Mouse (Mus musculus): ENCODE results near the gene Ttll11.

Gene Ttll11

GRCm38 (mm10) chr2:35825157-35825556 lies 154.6 kb downstream of the Ttll11 start:
- DNase-seq (ENCODE audit: low spot score in 2 of 2), result no peak

- no peak for DNase-seq (ENCODE audit: low spot score in 2 of 2)
Observed at GRCm38 (mm10) chr2:35823589-35823988, 156.1 kb downstream of the Ttll11 start.

GRCm38 (mm10) chr2:35818883-35819282 lies 160.8 kb downstream of the Ttll11 start:
- DNase-seq (ENCODE audit: low spot score in 2 of 2), result no peak

GRCm38 (mm10) chr2:35816056-35816661 lies 163.6 kb downstream of the Ttll11 start:
- no peak for DNase-seq (ENCODE audit: low spot score in 2 of 2)

- DNase-seq (ENCODE audit: low spot score in 2 of 2), result no peak
Observed at GRCm38 (mm10) chr2:35812561-35812933, 167.2 kb downstream of the Ttll11 start.

- DNase-seq (ENCODE audit: low spot score in 2 of 2), result no peak
Observed at GRCm38 (mm10) chr2:35811801-35812560, 167.7 kb downstream of the Ttll11 start.

GRCm38 (mm10) chr2:35810027-35810426 lies 169.7 kb downstream of the Ttll11 start:
- no peak for DNase-seq (ENCODE audit: low spot score in 2 of 2)

GRCm38 (mm10) chr2:35809141-35809540 lies 170.6 kb downstream of the Ttll11 start:
- DNase-seq (ENCODE audit: low spot score in 2 of 2), result no peak

- no peak for DNase-seq (ENCODE audit: low spot score in 2 of 2)
Observed at GRCm38 (mm10) chr2:35805881-35806280, 173.8 kb downstream of the Ttll11 start.

GRCm38 (mm10) chr2:35803095-35803494 lies 176.6 kb downstream of the Ttll11 start:
- no peak for DNase-seq (ENCODE audit: low spot score in 2 of 2)

- DNase-seq (ENCODE audit: low spot score in 2 of 2), result no peak
Observed at GRCm38 (mm10) chr2:35801759-35802158, 178.0 kb downstream of the Ttll11 start.

- no peak for DNase-seq (ENCODE audit: low spot score in 2 of 2)
Observed at GRCm38 (mm10) chr2:35799073-35799472, 180.6 kb downstream of the Ttll11 start.

- no peak for DNase-seq (ENCODE audit: low spot score in 2 of 2)
Observed at GRCm38 (mm10) chr2:35797998-35798397, 181.7 kb downstream of the Ttll11 start.

- DNase-seq (ENCODE audit: low spot score in 2 of 2), result no peak
Observed at GRCm38 (mm10) chr2:35789362-35790326, 190.1 kb downstream of the Ttll11 start.

GRCm38 (mm10) chr2:35785877-35786276 lies 193.8 kb downstream of the Ttll11 start:
- DNase-seq (ENCODE audit: low spot score in 2 of 2), result peak; percentile 16 to 22

- DNase-seq (ENCODE audit: low spot score in 2 of 2), result no peak
Observed at GRCm38 (mm10) chr2:35783368-35783767, 196.3 kb downstream of the Ttll11 start.

- no peak for DNase-seq (ENCODE audit: low spot score in 2 of 2)
Observed at GRCm38 (mm10) chr2:35779266-35779665, 200.4 kb downstream of the Ttll11 start.

- no peak for DNase-seq (ENCODE audit: low spot score in 2 of 2)
Observed at GRCm38 (mm10) chr2:35776935-35777334, 202.8 kb downstream of the Ttll11 start.

- no peak for DNase-seq (ENCODE audit: low spot score in 2 of 2)
Observed at GRCm38 (mm10) chr2:35775651-35776055, 204.1 kb downstream of the Ttll11 start.

GRCm38 (mm10) chr2:35770541-35770940 lies 209.2 kb downstream of the Ttll11 start:
- DNase-seq (ENCODE audit: low spot score in 2 of 2), result no peak

- DNase-seq (ENCODE audit: low spot score in 2 of 2), result no peak
Observed at GRCm38 (mm10) chr2:35769398-35769797, 210.3 kb downstream of the Ttll11 start.

GRCm38 (mm10) chr2:35768538-35769238 lies 211.0 kb downstream of the Ttll11 start:
- no peak for DNase-seq (ENCODE audit: low spot score in 2 of 2)

All from urinary bladder, adult 18-20 months (tissue).